Mouse (Mus musculus) spleen, embryonic (tissue): ENCODE measurements around the gene Olfr370.
"Not testable (repeated sequence)": the region's sequence is repeated elsewhere in the genome, so short reads cannot be mapped to it uniquely, and the experiment has no call there.

Experiments
- CTCF ChIA-PET: fragments of 350-600 bp; sonication (Branson Sonifier 250); formaldehyde crosslinking; loops from one replicate; lab custom pipeline; 2022; lab: Charles Lee

Gene Olfr370

GRCm38 (mm10) chr8:83535736-83536135, at the start of gene Olfr370:
Gene Olfr370, plus strand, starts transcription at chr8:83535780.
- CTCF ChIA-PET: no interaction called here

- CTCF ChIA-PET: no interaction called here
Measured at GRCm38 (mm10) chr8:83511696-83512095, 23.9 kb upstream of the Olfr370 start.

GRCm38 (mm10) chr8:83520432-83520831, 15.1 kb upstream of the Olfr370 start:
- CTCF ChIA-PET: interaction anchor here (0.6 kb wide), 1 partner anchor 31 kb away, joined by 8 read pairs; no protein-coding TSS in a partner anchor

- CTCF ChIA-PET: not testable (repeated sequence)
Measured at GRCm38 (mm10) chr8:83520907-83521306, 14.7 kb upstream of the Olfr370 start.

- CTCF ChIA-PET: no interaction called here
Measured at GRCm38 (mm10) chr8:83521310-83521709, 14.3 kb upstream of the Olfr370 start.

GRCm38 (mm10) chr8:83534802-83535201, 778 bp upstream of the Olfr370 start:
- CTCF ChIA-PET: no interaction called here

- CTCF ChIA-PET: no interaction called here
Measured at GRCm38 (mm10) chr8:83562669-83563068, 27.1 kb downstream of the Olfr370 start.

- CTCF ChIA-PET: no interaction called here
Measured at GRCm38 (mm10) chr8:83563246-83563645, 27.7 kb downstream of the Olfr370 start.

GRCm38 (mm10) chr8:83565731-83566375, 30.3 kb downstream of the Olfr370 start:
- CTCF ChIA-PET: no interaction called here

GRCm38 (mm10) chr8:83566469-83567395, 31.2 kb downstream of the Olfr370 start, which contains the start of gene Ndufb7:
Gene Ndufb7, plus strand, starts transcription at chr8:83566671.
- CTCF ChIA-PET: interaction anchor here (0.6 kb wide), 1 partner anchor 15 kb away, joined by 3 read pairs; no protein-coding TSS in a partner anchor

- CTCF ChIA-PET: no interaction called here
Measured at GRCm38 (mm10) chr8:83567668-83568067, 32.1 kb downstream of the Olfr370 start.

GRCm38 (mm10) chr8:83568128-83568527, 32.5 kb downstream of the Olfr370 start:
- CTCF ChIA-PET: no interaction called here

- CTCF ChIA-PET: no interaction called here
Measured at GRCm38 (mm10) chr8:83568755-83569154, 33.2 kb downstream of the Olfr370 start.

GRCm38 (mm10) chr8:83569165-83569564, 33.6 kb downstream of the Olfr370 start:
- CTCF ChIA-PET: interaction anchor here (0.7 kb wide), 1 partner anchor 43 kb away, joined by 3 read pairs; no protein-coding TSS in a partner anchor

GRCm38 (mm10) chr8:83570272-83571000, 34.9 kb downstream of the Olfr370 start:
- CTCF ChIA-PET: interaction anchor here (0.8 kb wide), 1 partner anchor 24 kb away, joined by 3 read pairs; no protein-coding TSS in a partner anchor

GRCm38 (mm10) chr8:83571001-83571340, 35.4 kb downstream of the Olfr370 start:
- CTCF ChIA-PET: not testable (repeated sequence)

- CTCF ChIA-PET: interaction anchor here (0.7 kb wide), 1 partner anchor 34 kb away, joined by 3 read pairs; no protein-coding TSS in a partner anchor
Measured at GRCm38 (mm10) chr8:83571791-83572190, 36.2 kb downstream of the Olfr370 start.

GRCm38 (mm10) chr8:83572246-83572812, 36.7 kb downstream of the Olfr370 start:
- CTCF ChIA-PET: interaction anchor here (0.7 kb wide), 1 partner anchor 34 kb away, joined by 3 read pairs; no protein-coding TSS in a partner anchor

GRCm38 (mm10) chr8:83573140-83573875, 37.7 kb downstream of the Olfr370 start:
- CTCF ChIA-PET: no interaction called here

- CTCF ChIA-PET: no interaction called here
Measured at GRCm38 (mm10) chr8:83574631-83575315, 39.2 kb downstream of the Olfr370 start.
